Mouse (Mus musculus) MEL (cell line): ENCODE data around the gene BC003965.
A peak's percentile ranks its signal among the peaks of the same experiment; 100 is the strongest.

ENCODE experiments used
- CHD2 ChIP-seq: IDR thresholded peaks from 2 replicates; pipeline ENCODE4 v1.6.1; 2011; ENCODE audit warnings: low read length, improper control_type of control experiment
- CTCF ChIP-seq, 3 experiments: IDR thresholded peaks in 2 of 3; conservative IDR thresholded peaks in 1 of 3; 2 replicates each; pipeline ENCODE4 v1.5.1; 2011 to 2012; ENCODE audit warnings: low read length in 3 of 3, low read depth in 2 of 3, mild to moderate bottlenecking in 2 of 3, improper control_type of control experiment in 1 of 3, inconsistent platforms in 1 of 3, mixed read lengths in 1 of 3, moderate library complexity in 1 of 3; ENCODE audit not compliant: control insufficient read depth in 1 of 3, insufficient read depth in 1 of 3, poor library complexity in 1 of 3, severe bottlenecking in 1 of 3
- E2F4 ChIP-seq: IDR thresholded peaks from 2 replicates; pipeline ENCODE4 v1.6.1; 2011; ENCODE audit warnings: low read depth, low read length, improper control_type of control experiment, borderline replicate concordance
- ELF1 ChIP-seq: IDR thresholded peaks from 2 replicates; pipeline ENCODE4 v1.6.1; 2014; ENCODE audit warnings: low read depth, mild to moderate bottlenecking, inconsistent platforms, low read length, improper control_type of control experiment, moderate library complexity
- GATA1 ChIP-seq: IDR thresholded peaks from 2 replicates; pipeline ENCODE4 v1.6.1; 2011; ENCODE audit warnings: low read depth, low read length, improper control_type of control experiment
- MAFK ChIP-seq: IDR thresholded peaks from 2 replicates; pipeline ENCODE4 v1.6.1; 2011; ENCODE audit warnings: low read depth, mild to moderate bottlenecking, low read length, improper control_type of control experiment, borderline replicate concordance
- MAX ChIP-seq: IDR thresholded peaks from 2 replicates; pipeline ENCODE4 v1.6.1; 2011; ENCODE audit warnings: low read length, improper control_type of control experiment
- POLR2A ChIP-seq, 2 experiments: IDR thresholded peaks; 2 replicates each; pipeline ENCODE4 v1.6.1; 2011 to 2012; ENCODE audit warnings: low read length in 2 of 2, mild to moderate bottlenecking in 2 of 2, control low read depth in 1 of 2, improper control_type of control experiment in 1 of 2, low read depth in 1 of 2, moderate library complexity in 1 of 2; ENCODE audit not compliant: control insufficient read depth in 1 of 2, insufficient read depth in 1 of 2, poor library complexity in 1 of 2
- POLR2AphosphoS5 ChIP-seq: IDR thresholded peaks from 2 replicates; pipeline ENCODE4 v1.6.1; 2012; ENCODE audit warnings: low read depth, borderline replicate concordance, mild to moderate bottlenecking, inconsistent platforms, low read length, moderate library complexity, mixed read lengths
- RAD21 ChIP-seq: IDR thresholded peaks from 2 replicates; pipeline ENCODE4 v1.6.1; 2011; ENCODE audit warnings: mild to moderate bottlenecking, low read depth, low read length, improper control_type of control experiment
- ZC3H11A ChIP-seq: IDR thresholded peaks from 2 replicates; pipeline ENCODE4 v1.6.1; 2012; ENCODE audit warnings: low read depth, mild to moderate bottlenecking, inconsistent platforms, low read length, improper control_type of control experiment
- ZKSCAN1 ChIP-seq: IDR thresholded peaks from 2 replicates; pipeline ENCODE4 v1.6.1; 2012; ENCODE audit warnings: low read depth, mild to moderate bottlenecking, inconsistent platforms, low read length, improper control_type of control experiment, moderate library complexity

DNA sequence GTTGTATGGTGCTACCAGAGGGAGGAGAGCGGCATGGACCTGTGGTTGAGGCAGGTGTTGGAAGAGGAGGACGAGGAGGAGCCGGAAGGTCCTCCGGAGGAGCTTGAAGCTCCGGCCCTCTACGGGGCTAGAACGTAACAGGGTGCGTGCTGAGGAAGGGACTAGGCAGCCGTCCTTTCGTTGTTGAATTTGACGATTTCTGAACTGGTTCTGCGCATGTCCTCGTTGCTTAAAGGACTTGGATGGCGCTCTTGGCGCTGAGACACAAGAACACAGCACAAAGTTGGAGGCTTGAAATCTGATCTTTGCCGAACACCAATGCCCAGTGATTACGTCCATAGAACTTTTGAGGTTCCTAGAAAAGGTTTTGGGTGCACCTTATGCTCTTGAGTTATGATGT, 607 bp downstream of the BC003965 start:
- TF ChIP-seq POLR2A (IDR thresholded peaks at IDR 0.05; ENCODE audit: control insufficient read depth in 1 of 2, insufficient read depth in 1 of 2, low read depth in 1 of 2, low read length in 2 of 2, poor library complexity in 1 of 2) (0 out of 4 replicates have a peak, but pooled peaks of 1 of the 2 experiments have one; percentile 8), CTCF (IDR thresholded peaks at IDR 0.05 in 2 of 3, conservative IDR thresholded peaks at IDR 0.05 in 1 of 3; ENCODE audit: control insufficient read depth in 1 of 3, insufficient read depth in 1 of 3, low read depth in 2 of 3, low read length in 3 of 3, poor library complexity in 1 of 3, severe bottlenecking in 1 of 3) (no peak), ELF1 (no peak), E2F4 (no peak), MAFK (no peak), GATA1 (no peak), RAD21 (no peak), CHD2 (no peak), POLR2AphosphoS5 (no peak), MAX (no peak), ZC3H11A (no peak), ZKSCAN1 (no peak)
